Mouse (Mus musculus) neural tube, embryonic 14.5 days (tissue): ENCODE results near the gene Wdr60. TPM values are rescaled to one million over a fixed set of nuclear protein-coding genes. Genes with fewer than 3 reads are reported as not detected.

Experiments
- ATAC-seq: fragments of 200-750 bp; cut with Nextera tagmentation; 2 replicates; pipeline ENCODE4 v1.8.0; 2017; ENCODE audit warnings: low read depth, mild to moderate bottlenecking, moderate TSS enrichment, moderate library complexity
- H3K27ac ChIP-seq: fragments of 300-500 bp; sonication (generic); 2 replicates; pipeline ENCODE4 v1.5.1; 2014; ENCODE audit warnings: low read depth, mild to moderate bottlenecking, control low read depth, low read length, moderate library complexity, mixed read lengths
- H3K27me3 ChIP-seq: fragments of 300-500 bp; sonication (generic); 2 replicates; pipeline ENCODE4 v1.6.1; 2014; ENCODE audit warnings: low read length; ENCODE audit not compliant: control insufficient read depth, insufficient read depth
- H3K36me3 ChIP-seq: fragments of 300-500 bp; sonication (generic); 2 replicates; pipeline ENCODE4 v1.6.1; 2014; ENCODE audit warnings: low read length, mixed read lengths; ENCODE audit not compliant: control insufficient read depth, insufficient read depth
- H3K4me1 ChIP-seq: fragments of 300-500 bp; sonication (generic); 2 replicates; pipeline ENCODE4 v1.6.1; 2014; ENCODE audit warnings: low read length; ENCODE audit not compliant: control insufficient read depth, insufficient read depth
- H3K4me2 ChIP-seq: fragments of 300-500 bp; sonication (generic); 2 replicates; pipeline ENCODE4 v1.6.1; 2014; ENCODE audit warnings: mild to moderate bottlenecking, low read depth, low read length, control low read depth
- H3K4me3 ChIP-seq: fragments of 300-500 bp; sonication (generic); 2 replicates; pipeline ENCODE4 v1.5.1; 2014; ENCODE audit warnings: low read depth, low read length, control low read depth, mixed read lengths
- H3K9ac ChIP-seq: fragments of 300-500 bp; sonication (generic); replicated peaks from 2 replicates; pipeline ENCODE4 v1.6.1; 2014; ENCODE audit warnings: low read depth, mild to moderate bottlenecking, control low read depth, low read length, mixed read lengths
- H3K9me3 ChIP-seq: fragments of 300-500 bp; sonication (generic); 2 replicates; pipeline ENCODE4 v1.6.1; 2016; ENCODE audit warnings: low read length; ENCODE audit not compliant: control insufficient read depth
- WGBS: fragments of 180-500 bp; shearing (Covaris S2); extraction: QIAGEN DNeasy Blood & Tissue Kit; methylation state at CpG from one replicate; pipeline ENCODE4 v1.1.7; 2014; 5-methylcytosine and 5-hydroxymethylcytosine counted together
- polyA plus RNA-seq: library from polyadenylated mRNA; unstranded; fragments of >200 nt; fragmentation: Nextera tagmentation; extraction: Ambion mirVana; gene quantifications from 2 replicates; pipeline ENCODE4 v1.2.1, GENCODE M21; 2014

Wdr60 gene
- polyA plus RNA-seq, 1 experiment from 2014 or later, result 25.4 TPM

GRCm38 (mm10) chr12:116244601-116245000 lies 18.2 kb downstream of the Wdr60 start:
- no peak overlapping the region for H3K27ac ChIP-seq
- no peak overlapping the region for H3K4me3 ChIP-seq
- no peaks in the 10 kb centered on the region for H3K4me1 ChIP-seq
- H3K9ac ChIP-seq, result no peak overlapping the region
- H3K27me3 ChIP-seq, result no peaks in the 10 kb centered on the region
- no peak for ATAC-seq
- 0 out of 2 replicates have a peak, but pooled peaks cover 9% of the 10 kb centered on the region for H3K36me3 ChIP-seq
- H3K4me2 ChIP-seq, result no peak overlapping the region
- no peaks in the 10 kb centered on the region for H3K9me3 ChIP-seq
- WGBS, result 90% methylated on average over 1 of the region's 1 CpGs

DNA sequence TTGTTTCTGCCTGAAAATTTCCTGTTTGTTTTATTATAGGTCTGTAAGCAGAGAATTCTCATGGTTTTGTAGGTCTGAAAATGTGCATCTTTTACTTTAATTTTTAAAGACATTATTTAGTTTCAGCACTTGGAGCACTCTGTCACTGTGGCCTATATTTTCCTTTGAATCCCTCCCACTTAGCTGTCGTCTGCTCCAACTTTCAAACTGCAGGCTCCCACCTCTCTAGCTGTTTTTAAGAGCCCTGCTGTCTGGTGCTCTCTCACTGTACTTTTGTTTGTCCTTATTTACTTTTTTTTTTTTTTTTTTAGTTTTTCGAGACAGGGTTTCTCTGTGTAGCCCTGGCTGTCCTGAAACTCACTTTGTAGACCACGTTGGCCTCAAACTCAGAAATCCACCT lies 24.0 kb downstream of the Wdr60 start:
- Histone ChIP-seq H3K9me3 (no peaks in the 10 kb centered on the region), H3K4me1 (no peaks in the 10 kb centered on the region), H3K9ac (no peak overlapping the region), H3K4me3 (no peak overlapping the region), H3K27me3 (no peaks in the 10 kb centered on the region), H3K27ac (no peak overlapping the region), H3K4me2 (no peak overlapping the region), H3K36me3 (0 out of 2 replicates have a peak, but pooled peaks cover 4% of the 10 kb centered on the region)
- WGBS, result 84% methylated on average over 3 of the region's 3 CpGs
- ATAC-seq, result no peak

- Histone ChIP-seq H3K9ac (no peak overlapping the region), H3K4me1 (no peaks in the 10 kb centered on the region), H3K27me3 (no peaks in the 10 kb centered on the region), H3K9me3 (no peaks in the 10 kb centered on the region), H3K4me3 (no peak overlapping the region), H3K36me3 (0 out of 2 replicates have a peak, but pooled peaks cover 4% of the 10 kb centered on the region), H3K27ac (no peak overlapping the region), H3K4me2 (no peak overlapping the region)
- no peak for ATAC-seq
These were observed 24.5 kb downstream of the Wdr60 start for GRCm38 (mm10) chr12:116238370-116238769.

GRCm38 (mm10) chr12:116236658-116237057 lies 26.2 kb downstream of the Wdr60 start:
- no peak overlapping the region for H3K4me2 ChIP-seq
- 0 out of 2 replicates have a peak, but pooled peaks cover 4% of the 10 kb centered on the region for H3K36me3 ChIP-seq
- WGBS, result 89% methylated on average over 3 of the region's 3 CpGs
- H3K4me1 ChIP-seq, result no peaks in the 10 kb centered on the region
- H3K9me3 ChIP-seq, result no peaks in the 10 kb centered on the region
- H3K27ac ChIP-seq, result no peak overlapping the region
- no peak overlapping the region for H3K4me3 ChIP-seq
- H3K27me3 ChIP-seq, result no peaks in the 10 kb centered on the region
- H3K9ac ChIP-seq, result no peak overlapping the region
- ATAC-seq, result no peak

DNA sequence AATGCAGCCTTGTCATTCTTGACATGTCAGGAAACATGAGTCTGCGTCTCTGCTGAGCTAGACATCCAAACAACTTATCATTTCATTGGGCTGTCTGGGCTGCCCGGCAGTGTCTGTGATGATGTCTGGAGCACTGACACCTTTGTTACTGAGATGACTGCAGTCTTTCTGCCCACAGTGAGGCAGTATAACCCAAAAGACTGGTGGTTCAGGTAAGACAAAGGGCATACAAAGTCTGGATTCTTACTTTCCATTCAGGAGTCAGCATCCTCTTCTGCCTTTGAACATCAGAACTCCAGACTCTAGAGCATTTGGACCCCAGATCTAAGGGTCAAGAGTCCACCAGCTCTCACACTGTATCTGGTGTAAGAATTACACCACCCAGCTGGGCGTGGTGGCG lies 27.5 kb downstream of the Wdr60 start:
- H3K4me2 ChIP-seq, result no peak overlapping the region
- H3K27me3 ChIP-seq, result no peaks in the 10 kb centered on the region
- ATAC-seq, result no peak
- WGBS, result 90% methylated on average over 4 of the region's 4 CpGs
- no peak overlapping the region for H3K9ac ChIP-seq
- no peaks in the 10 kb centered on the region for H3K4me1 ChIP-seq
- no peak overlapping the region for H3K4me3 ChIP-seq
- H3K27ac ChIP-seq, result no peak overlapping the region
- H3K36me3 ChIP-seq, result 0 out of 2 replicates have a peak, but pooled peaks cover 1% of the 10 kb centered on the region
- H3K9me3 ChIP-seq, result no peaks in the 10 kb centered on the region

DNA sequence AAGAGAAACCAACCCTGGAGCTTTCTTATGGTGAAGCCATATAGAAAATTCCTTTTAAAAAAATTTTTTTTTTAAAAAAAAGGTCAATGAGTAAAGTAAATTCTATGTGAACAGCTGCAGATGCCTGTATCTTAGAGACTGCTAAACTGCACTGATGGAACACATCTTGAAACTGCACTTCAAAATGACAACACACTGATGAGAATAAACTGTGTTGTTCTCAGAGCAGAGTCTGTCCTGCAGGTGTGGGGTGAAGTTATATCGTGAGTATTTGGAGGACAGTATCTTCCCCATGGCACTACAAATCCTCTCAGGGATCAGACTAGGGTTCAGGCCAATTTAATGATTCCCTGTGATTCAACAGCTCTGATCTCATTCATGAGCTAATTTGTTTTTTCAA lies 30.8 kb downstream of the Wdr60 start:
- H3K9ac ChIP-seq, result no peak overlapping the region
- no peak overlapping the region for H3K4me2 ChIP-seq
- no peaks in the 10 kb centered on the region for H3K27me3 ChIP-seq
- H3K4me3 ChIP-seq, result no peak overlapping the region
- peaks cover 7% of the 10 kb centered on the region for H3K36me3 ChIP-seq
- no peaks in the 10 kb centered on the region for H3K4me1 ChIP-seq
- 82% methylated on average over 1 of the region's 1 CpGs for WGBS
- no peak for ATAC-seq
- H3K27ac ChIP-seq, result no peak overlapping the region
- no peaks in the 10 kb centered on the region for H3K9me3 ChIP-seq

DNA sequence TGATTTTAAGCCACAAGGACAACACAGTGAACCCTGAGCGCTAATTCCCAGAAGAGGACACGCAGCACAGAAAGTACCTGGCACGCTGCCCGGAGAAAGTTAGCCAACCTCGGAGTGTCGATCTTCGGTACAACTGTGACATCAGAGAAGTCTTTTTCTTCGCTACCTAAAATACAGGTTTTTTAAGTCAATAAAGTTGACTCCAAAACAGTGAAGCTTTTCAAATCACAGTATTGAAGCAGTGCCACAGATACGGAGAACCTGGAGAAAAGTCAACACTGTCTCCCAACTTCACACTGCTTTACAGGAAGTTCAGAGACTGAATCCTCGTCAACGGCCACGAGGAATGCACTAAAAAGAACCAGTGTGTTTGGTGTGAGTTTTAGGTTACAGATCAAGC lies 31.2 kb downstream of the Wdr60 start:
- Histone ChIP-seq H3K9me3 (no peaks in the 10 kb centered on the region), H3K4me1 (no peaks in the 10 kb centered on the region), H3K4me3 (no peak overlapping the region), H3K36me3 (peaks cover 9% of the 10 kb centered on the region), H3K4me2 (no peak overlapping the region), H3K27ac (no peak overlapping the region), H3K27me3 (no peaks in the 10 kb centered on the region), H3K9ac (no peak overlapping the region)
- 81% methylated on average over 12 of the region's 12 CpGs for WGBS
- ATAC-seq, result no peak

DNA sequence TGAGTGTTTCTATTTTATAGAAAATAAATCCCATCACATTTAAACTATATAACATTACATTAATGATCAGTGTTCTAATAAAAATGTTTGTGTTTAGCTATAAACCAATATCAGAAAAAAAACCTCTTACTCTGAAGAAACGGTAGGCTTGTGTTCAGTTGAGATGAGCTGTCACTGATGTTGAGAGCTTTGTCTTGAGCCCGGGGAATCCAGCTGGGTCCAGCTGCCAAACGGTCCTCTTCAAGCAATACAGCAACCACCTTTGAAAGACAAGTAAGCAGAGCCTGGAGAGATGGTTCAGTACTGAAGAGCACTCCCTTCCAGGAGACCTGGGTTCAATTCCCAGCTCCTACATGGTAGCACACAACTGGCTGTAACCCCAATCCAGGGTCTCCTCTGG lies 33.4 kb downstream of the Wdr60 start:
- Histone ChIP-seq H3K9ac (no peak overlapping the region), H3K9me3 (no peaks in the 10 kb centered on the region), H3K4me2 (no peak overlapping the region), H3K27me3 (no peaks in the 10 kb centered on the region), H3K4me1 (no peaks in the 10 kb centered on the region), H3K36me3 (peaks cover 25% of the 10 kb centered on the region), H3K4me3 (no peak overlapping the region), H3K27ac (no peak overlapping the region)
- 86% methylated on average over 3 of the region's 3 CpGs for WGBS
- ATAC-seq, result no peak

DNA sequence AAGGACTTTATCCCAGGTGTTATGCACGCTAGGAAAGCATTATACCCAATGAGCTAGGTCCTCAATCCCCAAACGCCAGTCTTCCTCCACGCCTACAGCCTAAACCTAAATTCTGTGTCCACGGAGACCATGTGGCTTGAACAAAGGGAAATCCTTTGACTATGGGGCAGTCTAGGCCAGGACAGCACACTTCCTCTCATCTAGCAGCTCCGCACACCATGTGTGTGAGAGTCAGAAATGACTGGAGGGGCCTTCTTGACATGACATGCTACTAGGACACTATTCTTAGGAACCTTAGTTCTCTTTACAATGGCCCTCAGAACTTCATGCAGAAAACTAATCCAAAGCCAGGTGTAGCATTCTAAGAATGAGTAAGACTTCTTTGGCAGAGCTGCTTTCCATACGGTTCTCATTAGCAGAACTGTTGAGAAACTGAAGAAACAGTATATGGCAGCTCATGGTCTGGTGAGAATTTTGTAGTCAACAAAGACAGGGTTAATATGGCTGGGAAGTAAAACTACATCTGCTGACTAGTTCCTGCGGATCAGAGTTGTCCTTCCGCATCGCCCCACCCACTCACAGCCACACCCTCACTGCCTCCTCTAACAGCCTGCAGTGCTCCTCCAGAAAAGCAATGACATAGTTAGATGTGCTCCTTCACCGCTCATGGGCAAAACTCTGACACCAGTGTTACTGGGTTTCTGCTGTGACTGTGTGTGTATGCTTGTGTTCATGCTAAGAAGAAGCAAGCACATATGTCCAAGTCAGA lies 36.3 kb downstream of the Wdr60 start:
- Histone ChIP-seq H3K4me2 (no peak overlapping the region), H3K9me3 (no peaks in the 10 kb centered on the region), H3K27ac (no peak overlapping the region), H3K36me3 (peaks cover 31% of the 10 kb centered on the region), H3K4me3 (no peak overlapping the region), H3K4me1 (no peaks in the 10 kb centered on the region), H3K27me3 (no peaks in the 10 kb centered on the region), H3K9ac (no peak overlapping the region)
- WGBS, result 90% methylated on average over 10 of the region's 10 CpGs
- ATAC-seq, result no peak
